Mouse (Mus musculus): ENCODE results near the gene Acvr1.

The Acvr1 gene

DNA sequence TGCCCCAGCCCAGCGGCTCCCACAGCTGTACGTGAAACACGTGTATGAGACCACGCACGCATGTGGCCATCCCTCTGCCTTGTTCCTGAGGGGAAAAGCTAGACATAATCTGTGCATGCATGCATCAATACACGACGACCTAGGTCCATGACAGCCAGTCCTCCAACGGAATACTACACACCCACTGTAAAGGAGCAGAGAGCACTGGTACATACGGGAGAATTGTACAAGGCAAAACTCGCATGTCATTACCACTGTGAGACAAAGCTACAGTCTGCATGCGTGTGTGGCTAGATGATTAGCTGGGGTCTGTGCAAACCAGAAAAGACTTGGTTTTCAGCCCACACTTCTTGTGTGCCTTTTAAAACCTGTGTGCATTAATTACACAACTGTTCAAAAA is 52.5 kb downstream of the Acvr1 start:
- no peak for DNase-seq

DNA sequence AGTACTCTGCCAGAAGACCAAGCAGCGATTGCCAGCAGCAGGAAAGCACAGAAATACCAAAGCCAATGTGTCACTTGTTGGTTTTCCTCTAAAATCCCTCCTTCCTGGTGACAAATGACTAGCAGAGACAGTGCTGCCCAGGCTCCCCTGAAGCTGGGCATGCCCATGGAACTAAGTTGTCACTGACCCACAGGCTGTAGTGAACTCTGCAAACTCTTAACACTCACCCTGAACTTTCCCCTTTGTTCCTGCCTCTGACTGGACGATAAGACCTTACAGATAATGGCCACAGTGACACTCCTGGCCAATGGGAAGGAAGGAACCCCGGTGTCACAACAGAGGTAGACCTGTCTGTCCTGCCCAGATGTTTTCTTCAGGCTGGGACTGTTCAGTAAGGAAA is 53.7 kb downstream of the Acvr1 start:
- DNase-seq, result no peak

DNA sequence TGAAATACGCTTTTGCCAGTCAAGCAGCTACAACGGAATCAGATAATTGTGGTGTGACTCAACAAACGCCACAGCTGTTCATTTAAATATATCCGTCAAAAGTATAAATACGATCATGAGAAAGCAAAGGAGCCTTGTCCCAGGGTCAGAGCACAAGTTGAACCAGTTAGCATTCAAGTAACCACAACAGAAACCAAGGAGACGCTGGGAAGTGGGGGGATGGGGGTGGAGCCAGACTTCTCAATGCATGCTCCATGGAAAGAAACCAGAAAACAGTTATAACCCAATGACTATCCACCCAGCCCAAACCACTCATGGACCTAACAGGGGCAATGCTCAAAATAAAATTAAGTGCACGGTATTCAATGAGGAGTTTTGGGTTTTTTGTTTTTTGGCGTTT is 56.8 kb downstream of the Acvr1 start:
- DNase-seq, result no peak

DNA sequence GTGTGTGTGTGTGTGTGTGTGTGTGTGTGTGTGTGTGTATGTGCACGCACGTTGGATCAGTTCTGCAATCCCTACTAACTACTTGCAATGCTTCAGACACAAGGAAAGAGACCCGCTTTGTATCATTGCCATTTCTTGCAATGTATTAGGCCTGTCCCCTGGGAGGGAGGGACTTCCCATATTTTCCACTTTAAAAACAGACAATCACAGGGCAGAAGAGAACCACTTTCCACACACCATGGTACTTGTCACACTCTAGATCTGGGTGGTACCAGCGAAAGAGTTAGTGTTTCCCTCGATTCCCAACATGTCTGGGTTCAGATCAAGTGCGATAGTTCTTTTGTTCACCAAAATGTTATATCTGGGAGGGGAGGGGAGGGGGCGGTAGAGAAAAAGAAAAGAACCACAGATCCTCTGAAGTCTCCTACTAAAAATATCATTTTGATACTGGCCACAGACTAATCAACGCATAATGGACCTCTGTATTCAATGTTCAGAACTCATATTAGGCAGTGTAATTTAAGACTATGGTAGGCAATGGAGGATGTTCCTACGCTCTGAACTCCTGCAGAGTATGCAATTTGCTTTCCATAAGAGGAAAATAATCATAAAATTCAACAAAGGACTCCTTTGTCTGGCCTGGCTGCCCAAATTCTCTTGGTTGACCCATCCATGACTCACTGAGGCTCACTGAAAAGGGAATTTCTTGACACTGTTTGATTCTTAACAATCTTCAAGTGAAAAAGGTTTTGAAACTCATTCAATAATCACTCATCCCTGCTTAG is 61.5 kb downstream of the Acvr1 start:
- DNase-seq, result no peak

DNA sequence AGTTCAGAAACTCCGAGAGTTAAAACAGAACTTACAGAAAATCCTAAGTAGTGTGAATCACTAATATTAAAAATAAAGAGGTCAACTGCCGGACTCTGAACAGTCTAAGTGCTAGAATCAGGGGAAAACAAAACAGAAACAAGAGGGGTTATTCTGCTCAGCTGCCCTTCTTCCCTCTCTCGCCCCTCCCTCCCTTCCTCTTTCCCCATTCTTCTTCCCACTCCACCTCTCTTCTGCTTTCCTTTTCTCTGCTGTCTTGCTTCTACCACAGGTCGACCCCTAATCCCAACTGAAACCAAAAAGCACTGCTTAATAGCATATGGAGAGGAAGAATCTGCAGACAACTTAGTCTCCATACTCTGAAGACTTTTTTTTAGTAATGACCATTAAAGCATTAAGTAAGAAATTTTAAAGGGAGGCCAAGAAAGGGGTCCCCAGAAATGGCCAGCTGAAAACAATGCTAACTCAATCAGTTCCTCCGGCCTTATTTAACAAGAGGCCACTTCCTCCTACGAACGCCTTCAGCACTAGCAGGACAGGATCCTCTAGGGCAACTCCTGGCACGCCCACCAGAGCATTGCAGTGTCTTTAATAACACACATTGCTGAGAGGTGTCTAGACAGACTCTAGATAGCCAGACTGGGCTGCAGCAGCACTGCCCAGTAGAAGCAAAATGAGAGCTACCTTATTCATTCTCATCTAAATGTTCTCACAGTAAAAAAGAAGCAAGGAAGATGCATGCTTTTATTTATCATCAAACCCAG is 70.1 kb downstream of the Acvr1 start:
- no peak for DNase-seq

DNA sequence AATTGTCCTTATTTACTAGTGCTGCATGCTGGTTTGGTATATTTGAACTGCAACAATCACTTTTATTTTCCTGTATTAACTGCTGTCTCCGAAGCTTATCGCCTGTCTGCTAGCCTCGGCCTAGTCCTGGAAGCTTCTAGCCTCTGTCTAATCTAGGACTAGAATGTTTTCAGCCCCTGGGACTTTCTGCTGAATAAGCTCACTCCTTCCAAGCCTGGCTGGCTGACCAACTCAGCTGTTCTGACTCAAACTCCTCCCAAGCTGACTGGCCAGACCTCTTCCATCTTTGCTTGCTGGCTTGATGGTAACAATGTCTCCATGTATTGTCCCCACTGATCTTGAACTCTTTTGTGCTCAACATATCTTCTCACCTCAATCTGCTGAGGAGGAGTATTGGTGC is 71.7 kb downstream of the Acvr1 start:
- DNase-seq, result no peak

DNA sequence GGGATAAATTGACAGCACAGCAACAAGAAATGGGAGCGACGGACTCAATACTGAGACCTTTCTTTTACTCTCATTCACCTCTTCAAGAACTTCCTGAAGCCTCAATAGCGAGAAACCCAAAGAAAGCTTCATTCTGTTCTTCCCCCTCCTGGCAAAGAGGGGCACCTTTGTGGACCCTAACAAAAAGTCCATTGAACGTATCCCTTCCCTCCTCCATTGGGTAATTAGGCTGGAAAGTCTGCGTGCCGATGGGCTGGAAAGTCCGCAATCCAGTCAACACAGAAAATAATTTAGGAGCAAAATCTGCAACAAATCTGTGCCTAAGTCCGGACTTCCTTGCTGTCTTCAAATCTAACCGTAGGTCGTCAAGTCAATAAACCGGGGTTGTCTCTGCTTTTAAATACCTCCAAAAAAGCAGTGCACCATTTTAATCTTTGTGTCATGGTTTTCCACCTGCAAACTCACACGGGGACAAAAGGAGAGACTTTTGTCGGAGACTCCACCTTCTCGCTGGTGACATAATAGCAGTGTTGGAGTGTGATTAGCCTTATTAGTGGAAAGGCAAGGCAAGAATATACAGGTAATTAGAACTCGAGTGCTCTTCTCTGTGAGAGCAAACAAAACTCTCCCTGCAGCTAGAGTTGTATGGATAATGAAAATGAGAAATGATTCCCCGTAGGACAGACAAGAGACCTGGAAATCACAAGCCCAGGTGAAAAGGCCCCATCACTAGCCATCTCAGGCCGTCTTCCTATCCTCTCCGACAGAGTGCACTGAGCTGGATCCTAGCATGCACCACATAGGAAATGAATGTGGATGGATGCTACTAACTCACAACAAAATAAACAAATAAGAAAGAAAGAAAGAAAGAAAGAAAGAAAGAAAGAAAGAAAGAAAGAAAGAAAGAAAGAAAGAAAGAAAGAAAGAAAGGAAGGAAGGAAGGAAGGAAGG is 73.0 kb downstream of the Acvr1 start:
- DNase-seq, result no peak

DNA sequence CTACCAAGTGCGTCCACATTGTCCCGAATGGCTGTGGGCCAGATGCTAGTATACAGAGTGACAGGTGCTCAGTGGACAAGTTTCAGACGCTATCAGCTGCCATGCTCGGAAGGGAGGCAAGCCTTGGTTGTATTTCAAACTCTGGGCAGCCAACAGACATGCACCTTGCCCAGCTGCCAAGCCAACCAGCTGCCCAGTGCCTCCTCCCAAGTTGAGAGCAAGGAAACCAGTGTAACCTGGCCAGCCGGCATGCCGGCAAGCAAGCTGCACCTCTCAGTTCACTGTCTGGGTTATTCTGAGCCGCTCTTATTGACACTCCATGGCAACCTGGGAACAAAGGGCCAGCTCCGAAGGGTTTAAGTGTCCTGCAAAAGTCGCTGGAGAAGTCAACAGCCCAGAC is 77.7 kb downstream of the Acvr1 start:
- peak; percentile 43 for DNase-seq

DNA sequence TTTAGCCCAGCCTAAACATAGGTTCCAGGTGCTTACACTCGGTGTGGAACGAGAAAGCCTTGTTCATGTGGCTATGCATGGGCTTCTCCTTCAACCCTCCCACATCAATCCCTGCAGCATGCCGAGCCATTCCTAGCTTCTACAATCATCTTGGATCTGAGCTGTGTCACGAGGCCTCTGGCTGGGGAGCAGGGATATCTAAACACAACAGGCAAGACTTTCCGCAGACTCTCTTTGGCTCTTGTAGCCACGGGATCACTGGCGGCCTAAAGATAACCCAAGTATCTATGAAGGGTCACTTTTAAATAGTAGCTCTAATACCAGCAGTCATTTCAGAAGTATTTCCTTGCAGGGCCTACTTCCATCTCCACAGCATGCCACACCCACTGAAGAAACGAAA is 78.6 kb downstream of the Acvr1 start:
- no peak for DNase-seq

DNA sequence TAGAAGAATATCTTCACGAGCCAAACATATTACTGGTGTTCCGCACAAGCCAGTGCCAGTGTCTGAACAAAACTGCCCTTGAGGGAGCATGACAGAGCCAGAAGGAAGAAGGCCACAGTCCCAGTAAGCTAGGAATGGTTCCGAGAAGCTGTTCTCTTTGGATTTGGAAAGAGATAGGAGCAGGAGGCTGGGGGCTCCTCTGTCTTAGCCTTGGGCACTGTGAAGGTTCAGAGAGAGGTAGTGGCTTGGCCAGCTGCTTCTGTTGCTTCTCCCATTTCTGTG is 79.7 kb downstream of the Acvr1 start:
- DNase-seq, result no peak

DNA sequence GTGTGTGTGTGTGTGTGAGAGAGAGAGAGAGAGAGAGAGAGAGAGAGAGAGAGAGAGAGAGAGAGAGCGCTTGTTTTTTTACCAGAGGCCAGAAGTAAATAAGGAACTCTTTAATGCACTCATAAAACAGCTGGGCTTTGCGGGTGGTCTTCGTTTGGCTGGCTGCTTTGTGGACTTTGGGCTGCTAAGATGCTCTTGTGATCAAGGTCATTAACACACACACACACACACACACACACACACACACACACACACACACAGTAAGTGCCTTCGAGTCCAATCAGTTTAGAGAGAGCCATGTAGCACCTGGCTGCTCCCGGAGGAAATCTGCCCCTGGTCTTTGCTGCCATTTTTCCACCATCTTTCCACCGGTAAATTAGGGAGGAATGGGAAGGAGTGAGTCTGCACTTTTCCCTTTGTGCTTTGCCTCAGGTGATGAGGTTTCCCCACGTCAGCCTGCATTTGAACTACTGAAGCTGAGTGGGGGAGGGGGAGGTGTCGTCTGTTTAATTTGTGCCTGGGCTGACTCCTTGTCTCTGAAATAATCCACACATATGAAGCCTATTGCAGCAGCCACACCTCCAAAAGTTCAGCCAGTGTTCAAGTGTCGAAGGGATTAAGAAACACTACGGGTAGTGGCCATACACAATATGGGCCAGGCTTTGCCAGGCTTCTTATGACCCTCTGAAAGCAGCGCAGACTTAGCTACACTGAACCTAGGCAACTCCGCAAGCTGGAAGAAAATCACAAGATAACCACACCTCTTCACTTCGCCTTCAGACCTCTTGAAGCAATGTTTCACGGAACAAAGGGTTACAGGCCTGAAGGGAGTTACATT is 80.3 kb downstream of the Acvr1 start:
- no peak for DNase-seq

DNA sequence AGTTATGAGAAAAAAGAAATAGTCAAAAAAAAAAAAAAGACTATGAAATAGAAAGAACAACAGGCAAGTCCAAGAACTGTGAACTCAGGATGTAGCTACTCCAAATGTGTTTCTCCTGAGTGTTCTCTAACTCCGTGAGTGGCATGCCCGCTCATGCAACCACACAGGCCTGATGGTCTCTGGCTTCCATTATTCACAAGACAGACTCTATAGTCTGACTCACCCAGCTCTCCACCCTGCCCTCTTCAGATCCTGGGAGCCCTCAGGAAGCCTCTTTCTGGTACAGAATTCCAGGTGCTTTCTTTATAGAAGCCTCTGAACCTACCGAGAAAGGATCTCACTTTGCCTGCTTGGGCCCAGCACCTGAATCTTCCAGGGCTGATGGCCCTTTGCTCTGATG is 81.3 kb downstream of the Acvr1 start:
- DNase-seq, result no peak

DNA sequence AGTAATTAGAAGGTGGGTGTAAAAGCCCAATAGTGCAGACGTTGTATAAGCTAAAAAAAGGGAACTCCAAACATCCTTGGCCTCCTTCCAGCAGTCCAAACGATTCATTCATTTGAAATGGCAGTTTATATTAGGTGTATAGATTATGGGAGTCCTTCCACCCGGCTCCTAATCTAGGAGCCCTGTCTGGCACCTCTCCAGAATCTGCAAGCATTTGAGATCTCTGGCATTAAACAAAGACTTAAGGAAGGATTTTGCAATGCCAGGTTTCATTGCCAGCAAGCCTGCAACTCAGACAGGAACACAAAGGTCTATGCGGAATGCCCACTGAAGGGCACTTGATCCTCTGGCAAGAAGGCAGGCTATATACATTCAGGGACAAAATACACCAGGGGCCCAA is 81.8 kb downstream of the Acvr1 start:
- peak; percentile 31 for DNase-seq

DNA sequence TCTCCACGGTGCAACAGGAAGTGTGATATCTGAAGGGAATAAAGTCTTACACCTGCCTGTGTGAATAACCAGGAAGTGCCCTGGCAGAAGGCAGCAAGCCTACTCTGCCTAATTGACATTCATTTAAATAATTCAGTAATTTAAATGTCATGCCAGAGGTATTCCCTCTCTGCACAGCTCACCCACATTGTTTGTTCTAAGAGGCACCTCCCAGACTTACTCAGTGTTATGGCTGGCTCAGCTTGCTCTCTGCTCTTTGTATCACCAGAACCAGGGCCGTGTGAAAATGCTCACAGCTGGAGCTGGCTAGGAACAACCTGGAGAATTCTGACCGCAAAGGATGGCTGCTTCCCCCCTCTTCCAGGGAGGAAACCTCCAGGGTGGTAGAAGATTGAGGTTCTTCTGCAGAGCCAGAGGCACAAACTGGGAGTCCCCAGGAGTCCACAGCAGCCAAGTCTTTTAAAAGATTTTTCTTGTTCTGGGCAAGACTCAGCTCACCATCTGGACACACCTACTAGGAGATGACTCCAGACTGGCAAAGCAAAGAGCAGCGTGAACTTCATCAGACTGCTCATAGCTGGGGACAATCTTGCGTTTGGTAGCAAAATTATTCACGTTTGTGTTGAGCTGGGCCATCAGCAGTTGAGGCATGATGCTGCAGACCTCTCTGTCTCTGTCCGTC is 82.5 kb downstream of the Acvr1 start:
- no peak for DNase-seq

DNA sequence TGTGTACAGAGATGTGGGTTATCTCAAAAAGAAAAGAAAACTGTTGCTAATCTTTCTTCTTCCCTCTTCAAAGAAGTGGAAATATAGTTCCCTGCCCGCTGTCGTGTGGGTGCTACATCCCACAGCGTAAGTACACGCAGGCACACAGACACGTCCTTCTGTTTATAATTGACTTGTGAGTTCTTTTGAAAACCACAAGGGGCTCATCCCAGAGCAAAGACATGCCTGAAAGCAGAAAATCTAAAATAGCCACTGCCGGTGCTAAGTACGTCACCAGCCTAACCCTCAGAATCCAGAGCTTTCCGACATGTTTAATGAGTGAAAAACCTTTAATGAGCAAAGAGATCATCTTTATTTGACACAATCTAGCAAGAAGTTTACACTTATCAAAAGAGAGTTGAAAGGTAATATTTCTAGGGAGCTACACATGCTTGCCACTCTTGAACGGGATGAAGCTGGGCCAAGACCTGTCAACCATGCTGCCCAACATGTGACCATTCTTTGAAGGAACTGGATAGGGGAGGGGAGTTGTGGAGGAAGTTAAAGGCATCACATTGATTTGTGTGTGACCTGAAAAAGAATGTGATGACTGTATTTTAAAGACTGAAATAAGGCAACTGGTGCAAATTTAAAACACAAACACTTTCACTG is 85.4 kb downstream of the Acvr1 start:
- DNase-seq, result no peak

DNA sequence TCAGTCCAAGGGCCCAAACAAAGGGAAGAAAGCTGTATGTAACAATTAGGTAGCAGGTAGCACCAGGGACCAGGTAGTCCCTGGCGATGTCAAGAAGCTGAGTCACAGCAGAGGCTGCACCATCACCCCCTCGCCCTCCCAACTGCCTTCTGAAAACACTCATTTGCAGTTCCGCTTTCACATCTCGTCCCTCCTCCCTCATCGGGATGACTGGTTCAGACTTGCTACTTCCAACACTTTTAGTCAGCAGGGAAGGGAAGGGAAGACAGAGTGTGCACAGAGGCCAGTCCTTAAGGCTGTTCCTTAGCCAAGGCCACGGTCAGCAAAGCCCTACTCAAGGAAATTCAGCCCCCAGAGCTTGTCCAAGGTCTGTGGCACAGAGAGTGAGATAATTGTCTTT is 86.2 kb downstream of the Acvr1 start:
- DNase-seq, result no peak

DNA sequence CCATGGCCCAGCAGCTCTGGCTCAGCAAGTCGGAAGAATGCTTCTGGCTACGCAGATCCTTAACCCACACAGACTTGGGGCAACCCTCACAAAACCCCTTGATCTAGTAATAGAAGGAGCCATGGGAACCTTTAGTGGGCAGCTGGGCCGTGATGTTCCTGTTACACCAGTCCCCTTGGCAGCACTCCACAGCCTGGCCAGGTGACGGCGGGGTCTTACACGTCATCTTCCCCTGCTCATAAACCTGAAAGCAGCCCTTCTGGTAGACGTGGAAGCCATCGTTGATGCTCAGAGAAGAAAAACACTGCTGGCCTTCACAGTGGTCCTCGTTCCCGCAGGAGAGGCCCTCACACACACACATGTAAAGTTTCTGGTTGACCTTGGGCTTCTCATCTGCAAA is 87.4 kb downstream of the Acvr1 start:
- no peak for DNase-seq

DNA sequence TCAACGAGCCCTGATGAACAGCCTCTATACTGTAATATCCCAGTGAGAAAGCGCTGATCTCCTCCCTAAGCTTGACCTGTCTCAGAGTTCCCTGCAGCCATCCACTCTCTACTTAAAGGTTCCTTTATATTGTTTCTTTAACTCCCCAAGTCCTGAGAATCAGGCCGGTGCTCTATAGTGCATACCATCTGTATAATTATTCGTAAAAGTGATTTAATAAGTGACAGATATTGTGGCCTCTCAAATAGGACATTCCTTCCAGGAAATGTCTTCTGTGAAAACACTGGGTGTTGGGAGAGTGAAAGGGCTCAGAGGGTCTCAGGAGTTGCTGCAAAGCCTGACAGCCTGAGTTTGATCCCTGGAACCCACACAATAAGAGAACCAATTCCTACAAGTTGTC is 88.8 kb downstream of the Acvr1 start:
- no peak for DNase-seq

DNA sequence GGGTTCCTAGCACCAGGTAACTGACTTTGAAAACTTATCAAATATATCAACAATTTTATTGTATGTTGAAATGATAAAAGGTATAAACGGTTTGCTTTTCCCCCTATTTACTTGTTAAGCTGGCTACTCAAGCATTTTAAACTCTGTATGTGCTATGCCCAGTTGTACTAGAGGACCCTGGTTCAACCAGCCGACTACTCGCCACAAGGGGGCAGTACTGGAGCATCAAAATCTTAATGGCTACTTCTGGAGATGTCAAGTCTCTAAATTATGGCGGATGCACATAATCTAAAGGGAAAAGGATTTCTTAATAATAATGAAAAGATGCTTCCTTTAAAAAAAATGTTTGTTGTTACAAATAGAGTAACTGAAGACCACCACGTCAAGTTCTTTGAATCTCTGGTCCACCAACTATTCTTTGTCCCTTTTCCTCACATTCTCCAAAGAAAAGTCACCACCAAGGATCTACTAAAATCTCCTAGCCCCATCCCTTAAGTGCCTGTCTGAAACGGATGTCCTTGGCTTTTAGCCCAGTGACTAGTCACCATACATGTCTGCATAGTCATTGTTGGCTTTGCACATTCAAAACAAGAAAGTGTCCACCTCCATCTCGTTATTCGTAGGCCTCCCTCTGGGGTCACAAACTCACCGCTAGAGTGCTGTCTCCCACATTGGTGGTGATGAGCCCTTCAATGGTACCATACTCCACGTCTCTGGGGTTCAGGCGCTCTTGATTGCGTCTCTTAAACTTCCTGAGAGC is 89.8 kb downstream of the Acvr1 start:
- DNase-seq, result peak; percentile 82

DNA sequence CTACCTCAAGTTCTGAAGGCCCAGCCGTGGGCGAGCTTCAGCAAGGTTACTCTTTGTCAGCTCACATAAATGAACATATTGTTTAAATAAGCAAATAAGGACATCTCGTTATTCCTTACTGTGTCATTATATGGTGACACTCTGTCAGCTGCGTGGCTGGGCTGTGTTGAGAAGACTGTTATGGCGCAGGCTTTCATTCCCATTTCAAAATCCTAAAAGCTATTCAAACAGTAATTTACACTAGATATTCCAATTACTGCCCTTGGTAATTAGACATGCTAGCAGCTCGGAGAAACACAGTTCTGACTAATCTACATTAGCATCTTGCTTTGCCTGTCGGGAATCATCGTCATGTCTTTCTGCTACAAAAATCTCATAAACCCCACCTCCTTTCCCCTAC is 91.4 kb downstream of the Acvr1 start:
- no peak for DNase-seq

DNA sequence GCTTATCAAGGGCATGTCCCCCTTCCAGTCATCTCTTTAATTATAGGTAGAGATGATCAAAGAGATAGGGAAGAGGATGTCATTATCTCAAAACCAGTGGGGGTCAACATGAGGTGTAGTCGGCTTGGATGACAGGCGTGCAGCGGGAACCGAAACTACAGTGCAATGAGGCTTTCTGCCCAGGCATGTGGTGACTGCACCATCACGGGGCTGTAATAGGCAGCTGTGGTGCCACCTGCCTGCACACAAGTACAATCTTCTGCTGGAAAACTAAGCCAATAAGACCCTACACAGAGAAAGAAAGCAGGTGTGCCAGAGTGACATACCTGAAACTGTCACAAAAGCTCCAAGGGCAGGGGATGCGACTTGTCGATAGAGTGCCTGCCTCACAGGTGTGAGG is 96.7 kb downstream of the Acvr1 start:
- DNase-seq, result no peak
